Comparison of ENCODE assay signal across 29 mouse cellular contexts in the genomic region with DNA sequence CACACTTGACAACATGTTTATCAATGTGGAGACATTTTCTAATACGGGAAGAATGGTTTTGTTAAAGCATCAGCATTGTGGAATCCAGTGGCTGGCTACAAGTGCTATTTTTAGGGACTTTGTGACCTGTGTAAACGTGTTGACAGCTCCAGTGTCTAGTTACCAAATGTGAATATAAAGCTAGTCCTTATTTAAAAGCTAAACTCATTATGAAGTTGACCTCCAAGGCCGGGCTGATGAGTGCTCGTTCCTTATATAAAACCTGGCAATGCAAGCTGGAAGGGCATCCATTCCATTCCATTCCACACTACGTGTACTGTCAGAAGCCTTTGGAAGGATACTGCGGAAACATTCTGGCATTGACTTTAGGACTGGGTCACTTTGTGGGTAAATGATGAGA. TPM values are rescaled to one million over a fixed set of nuclear protein-coding genes. Genes with fewer than 3 reads are reported as not detected.
A peak's percentile ranks its signal among the peaks of the same experiment; 100 is the strongest.
DNase-seq lines count a peak whose midpoint lies in the region; ATAC-seq and TF ChIP-seq lines count a peak whose summit lies in the region.
"Had no signal": no experiment of that assay in that cellular context is flagged by ENCODE, and none has a peak within 500 bp of the region (broad histone marks: within the 10 kb centered on the region; RNA-seq: fewer than 3 reads in every experiment).

No protein-coding gene starts in this region.

- intact Hi-C loops in heart, postnatal 36 days (cut with DNase I), result no loop called here
- intact Hi-C loops in left cerebral cortex, adult 2 months (cut with DNase I), result no loop called here

- TF ChIP-seq CTCF in left cerebral cortex, adult 2 months (IDR thresholded peaks at IDR 0.05), result no peak

- no peaks in the 10 kb centered on the region for H3K9me3 ChIP-seq in heart, embryonic 10.5 days
- no peaks in the 10 kb centered on the region for H3K9me3 ChIP-seq in heart, embryonic 15.5 days (replicated peaks)
- H3K9me3 ChIP-seq: embryonic facial prominence, embryonic 13.5 days; kidney, embryonic 15.5 days; liver, embryonic 13.5 days; midbrain, embryonic 13.5 days; neural tube, embryonic 13.5 days had no signal

- no peaks in the 10 kb centered on the region for H3K36me3 ChIP-seq in heart, embryonic 10.5 days
- H3K36me3 ChIP-seq in heart, embryonic 15.5 days, result no peaks in the 10 kb centered on the region
- H3K36me3 ChIP-seq: embryonic facial prominence, embryonic 13.5 days; kidney, embryonic 15.5 days; liver, embryonic 13.5 days; midbrain, embryonic 13.5 days; neural tube, embryonic 13.5 days had no signal

- ATAC-seq in heart, embryonic 15.5 days (replicated peaks; ENCODE audit: insufficient number of reproducible peaks, insufficient read depth, low FRiP score, low read depth), result peak; percentile 75
- ATAC-seq: forebrain, embryonic 16.5 days; hindbrain, embryonic 16.5 days; midbrain, embryonic 13.5 days; Patski had no signal

- H3K4me3 ChIP-seq in heart, embryonic 10.5 days, result no peak overlapping the region
- no peak overlapping the region for H3K4me3 ChIP-seq in heart, embryonic 15.5 days
- no peak overlapping the region for H3K4me3 ChIP-seq in left cerebral cortex, adult 2 months
- H3K4me3 ChIP-seq: embryonic facial prominence, embryonic 13.5 days; kidney, embryonic 15.5 days; liver, embryonic 13.5 days; midbrain, embryonic 13.5 days; neural tube, embryonic 13.5 days had no signal

- H3K4me2 ChIP-seq in heart, embryonic 15.5 days, result no peak overlapping the region
- H3K4me2 ChIP-seq: embryonic facial prominence, embryonic 13.5 days; kidney, embryonic 15.5 days; liver, embryonic 13.5 days; midbrain, embryonic 13.5 days; neural tube, embryonic 13.5 days had no signal

- H3K4me1 ChIP-seq in heart, embryonic 10.5 days, result peaks cover 22% of the 10 kb centered on the region; the same call in 1 of the 2 replicates
- H3K4me1 ChIP-seq in heart, embryonic 15.5 days (replicated peaks), result peaks cover 21% of the 10 kb centered on the region
- H3K4me1 ChIP-seq: embryonic facial prominence, embryonic 13.5 days; kidney, embryonic 15.5 days; liver, embryonic 13.5 days; midbrain, embryonic 13.5 days; neural tube, embryonic 13.5 days had no signal

- peak; percentile 90 for DNase-seq in heart, adult 11 months
- DNase-seq in heart, postnatal 36 days, result no peak
- no peak for DNase-seq in heart, embryonic 10.5 days (ENCODE audit: low spot score)
- DNase-seq in skeletal muscle tissue, adult 2 months (ENCODE audit: low read depth, low spot score), result peak; percentile 36
- DNase-seq in left cerebral cortex, adult 2 months (ENCODE audit: extremely low spot score in 1 of 2, low spot score in 2 of 2), result no peak
- no peak for DNase-seq in right cerebral cortex, adult 2 months (ENCODE audit: low spot score in 2 of 2)
- DNase-seq in frontal cortex, postnatal 10 days (ENCODE audit: low spot score in 2 of 2), result no peak
- DNase-seq: adrenal gland, postnatal 14 days; cerebellum, adult 11-12 months; cerebellum, adult 9-11 months; gastrocnemius, postnatal 36 days; kidney, adult 18-20 months; kidney, postnatal 25 days; left cerebral cortex, postnatal 4 days; liver, embryonic 13.5 days; lung, adult 2 months; lung, postnatal 10 days; right cerebral cortex, postnatal 14 days; spleen, adult 18-20 months; thymus, postnatal 14 days had no signal

- no peaks in the 10 kb centered on the region for H3K27me3 ChIP-seq in heart, embryonic 10.5 days (ENCODE audit: insufficient read depth, poor library complexity, severe bottlenecking)
- H3K27me3 ChIP-seq in heart, embryonic 15.5 days, result no peaks in the 10 kb centered on the region
- H3K27me3 ChIP-seq: embryonic facial prominence, embryonic 13.5 days; kidney, embryonic 15.5 days; midbrain, embryonic 13.5 days; neural tube, embryonic 13.5 days; Patski had no signal

- 57% methylated on average over 6 of the region's 6 CpGs for whole genome bisulfite sequencing in heart, embryonic 10.5 days
- WGBS in heart, embryonic 15.5 days, result 34% methylated on average over 6 of the region's 6 CpGs

- H3K27ac ChIP-seq in heart, embryonic 10.5 days, result peak overlapping the region; percentile 49; the same call in 1 of the 2 replicates
- peak overlapping the region; percentile 80 for H3K27ac ChIP-seq in heart, embryonic 15.5 days
- no peak overlapping the region for H3K27ac ChIP-seq in left cerebral cortex, adult 2 months
- H3K27ac ChIP-seq: embryonic facial prominence, embryonic 13.5 days; kidney, embryonic 15.5 days; liver, embryonic 13.5 days; macrophage; midbrain, embryonic 13.5 days; neural tube, embryonic 13.5 days had no signal

- no peak overlapping the region for H3K9ac ChIP-seq in heart, embryonic 15.5 days
- H3K9ac ChIP-seq: embryonic facial prominence, embryonic 13.5 days; kidney, embryonic 15.5 days; liver, embryonic 13.5 days; midbrain, embryonic 13.5 days; neural tube, embryonic 13.5 days had no signal

RNA-seq across cellular contexts. Expression of gene Slc25a36, which starts 34.4 kb away (rescaled TPM):
- 10 to 100 TPM; 37.3 to 43.3 TPM for total RNA-seq in heart, postnatal 36 days (2021)
- polyA plus RNA-seq in heart, embryonic 10.5 days (2016; fragmentation: Nextera tagmentation; extraction: Ambion mirVana), result 57.4 and 63.1 TPM in 2 replicates
- 45.8 and 48.3 TPM in 2 replicates for polyA plus RNA-seq in heart, embryonic 15.5 days (2015; fragmentation: Nextera tagmentation; extraction: Ambion mirVana)
- total RNA-seq in left cerebral cortex, adult 2 months (2021), result 10 to 100 TPM; 78.6 to 79.4 TPM

Comparison
In these comparisons a context has a peak if more than half of its experiments do, and no peak if none do; other contexts are left out.
1. DNase-seq: peak in heart, adult 11 months (single experiment) and skeletal muscle tissue, adult 2 months (single experiment); none in heart, postnatal 36 days (0 of 2), heart, embryonic 10.5 days (single experiment), left cerebral cortex, adult 2 months (0 of 2), right cerebral cortex, adult 2 months (0 of 2) and frontal cortex, postnatal 10 days (0 of 2).